Comparison of ENCODE assay signal across 15 mouse cellular contexts in the genomic region with DNA sequence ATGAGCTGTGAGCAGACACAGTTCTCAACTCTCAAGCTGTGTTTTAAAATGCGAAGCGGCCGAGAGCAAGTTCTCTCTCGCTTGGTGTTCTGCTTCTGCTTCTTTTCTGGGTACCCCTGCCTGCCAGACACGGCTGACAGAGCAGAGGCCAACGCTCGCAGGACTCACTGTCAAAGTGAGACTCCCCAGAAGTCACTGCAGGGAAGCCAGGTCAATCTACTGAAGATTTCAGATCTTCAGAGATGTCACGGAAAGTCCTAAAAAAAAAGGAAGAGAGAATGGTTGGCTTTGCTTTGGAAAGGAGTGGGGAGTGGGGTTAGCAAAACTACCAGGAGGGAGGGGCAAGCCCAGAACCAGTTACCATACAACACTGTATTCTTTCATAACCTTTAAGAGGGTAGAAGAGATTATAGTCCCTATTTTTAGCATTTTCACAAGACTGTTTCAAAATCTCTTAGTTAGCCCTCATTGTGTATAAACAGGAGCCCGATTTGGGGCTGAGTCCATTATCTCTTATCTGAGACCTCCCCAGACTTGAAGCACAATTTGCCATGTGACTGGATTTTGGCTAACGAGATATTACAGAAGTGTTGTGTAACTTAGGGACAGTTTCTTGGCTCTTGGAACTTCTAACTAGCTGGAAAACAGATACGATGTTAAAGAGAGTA. TPM values are rescaled to one million over a fixed set of nuclear protein-coding genes. Genes with fewer than 3 reads are reported as not detected.
DNase-seq lines count a peak whose midpoint lies in the region; ATAC-seq lines count a peak whose summit lies in the region.
"Had no signal": no experiment of that assay in that cellular context is flagged by ENCODE, and none has a peak within 500 bp of the region (broad histone marks: within the 10 kb centered on the region; RNA-seq: fewer than 3 reads in every experiment).

No protein-coding gene starts in this region.

- ATAC-seq in lung, embryonic 16.5 days (ENCODE audit: low read depth): peak; percentile 80
- ATAC-seq in heart, embryonic 16.5 days (replicated peaks; ENCODE audit: extremely low read depth, insufficient read depth, low FRiP score): peak; percentile 73
- ATAC-seq: forebrain, embryonic 15.5 days; intestine, embryonic 16.5 days had no signal

- H3K36me3 ChIP-seq in lung, embryonic 16.5 days (ENCODE audit: control insufficient read depth, insufficient read depth, low read length): peaks cover 10% of the 10 kb centered on the region
- H3K36me3 ChIP-seq in heart, embryonic 16.5 days (ENCODE audit: control insufficient read depth, insufficient read depth): peaks cover 22% of the 10 kb centered on the region

- H3K4me1 ChIP-seq in lung, embryonic 16.5 days (replicated peaks; ENCODE audit: control insufficient read depth, insufficient read depth, low read length): peaks cover 10% of the 10 kb centered on the region
- peaks cover 40% of the 10 kb centered on the region for H3K4me1 ChIP-seq in heart, embryonic 16.5 days (ENCODE audit: control insufficient read depth, insufficient read depth, low read length)
- H3K4me1 ChIP-seq: forebrain, embryonic 15.5 days; hindbrain, embryonic 15.5 days; kidney, embryonic 15.5 days; liver, embryonic 15.5 days had no signal

- H3K27me3 ChIP-seq in lung, embryonic 16.5 days (ENCODE audit: control insufficient read depth, insufficient read depth, low read depth, low read length): no peaks in the 10 kb centered on the region
- no peaks in the 10 kb centered on the region for H3K27me3 ChIP-seq in heart, embryonic 16.5 days (ENCODE audit: control insufficient read depth, insufficient read depth, low read length)
- H3K27me3 ChIP-seq: forebrain, embryonic 15.5 days; hindbrain, embryonic 15.5 days; kidney, embryonic 15.5 days; liver, embryonic 15.5 days; megakaryocyte, embryonic 14.5 days had no signal

- H3K4me2 ChIP-seq in lung, embryonic 16.5 days (ENCODE audit: low read depth, low read length): no peak overlapping the region
- peak overlapping the region; percentile 14; the same call in 1 of the 2 replicates for H3K4me2 ChIP-seq in heart, embryonic 16.5 days (ENCODE audit: low read depth, low read length)
- H3K4me2 ChIP-seq: forebrain, embryonic 15.5 days; hindbrain, embryonic 15.5 days; kidney, embryonic 15.5 days; liver, embryonic 15.5 days had no signal

- 59% methylated on average over 11 of the region's 11 CpGs for WGBS in lung, embryonic 16.5 days
- 35% methylated on average over 11 of the region's 11 CpGs for WGBS in heart, embryonic 16.5 days

- H3K9ac ChIP-seq in lung, embryonic 16.5 days (ENCODE audit: low read length): no peak overlapping the region
- H3K9ac ChIP-seq in heart, embryonic 16.5 days (ENCODE audit: low read length): peak overlapping the region; percentile 37
- H3K9ac ChIP-seq: forebrain, embryonic 15.5 days; hindbrain, embryonic 15.5 days; kidney, embryonic 15.5 days; liver, embryonic 15.5 days had no signal

- DNase-seq in lung, postnatal 4 days: no peak
- peak; percentile 56 for DNase-seq in heart, adult 8-10 months (ENCODE audit: low spot score)
- peak; percentile 39 for DNase-seq in lung, postnatal 36 days
- no peak for DNase-seq in embryo, embryonic 10 days (ENCODE audit: low spot score)
- DNase-seq in cerebellum, postnatal 4 days (ENCODE audit: low spot score in 2 of 2): no peak
- no peak for DNase-seq in cerebellum, adult 11-12 months
- DNase-seq: right cerebral cortex, adult 18-20 months had no signal

- H3K4me3 ChIP-seq in lung, embryonic 16.5 days (ENCODE audit: low read length): no peak overlapping the region
- no peak overlapping the region for H3K4me3 ChIP-seq in heart, embryonic 16.5 days (ENCODE audit: low read length)
- H3K4me3 ChIP-seq: forebrain, embryonic 15.5 days; hindbrain, embryonic 15.5 days; kidney, embryonic 15.5 days; liver, embryonic 15.5 days; megakaryocyte, embryonic 14.5 days had no signal

- H3K27ac ChIP-seq in lung, embryonic 16.5 days (ENCODE audit: low read length): peak overlapping the region; percentile 58
- H3K27ac ChIP-seq in heart, embryonic 16.5 days (ENCODE audit: low read length): peak overlapping the region; percentile 78
- H3K27ac ChIP-seq: forebrain, embryonic 15.5 days; hindbrain, embryonic 15.5 days; kidney, embryonic 15.5 days; liver, embryonic 15.5 days had no signal

- H3K9me3 ChIP-seq in lung, embryonic 16.5 days (ENCODE audit: control insufficient read depth, low read length): no peaks in the 10 kb centered on the region
- no peaks in the 10 kb centered on the region for H3K9me3 ChIP-seq in heart, embryonic 16.5 days (replicated peaks; ENCODE audit: control insufficient read depth, low read length)
- H3K9me3 ChIP-seq: forebrain, embryonic 15.5 days; hindbrain, embryonic 15.5 days; kidney, embryonic 15.5 days; liver, embryonic 15.5 days; megakaryocyte, embryonic 14.5 days had no signal

RNA-seq across cellular contexts. Expression of a gene that starts 15.2 kb away (rescaled TPM):
- 19.9 and 21.7 TPM in 2 replicates for polyA plus RNA-seq in lung, embryonic 16.5 days (2015; fragmentation: Nextera tagmentation; extraction: Ambion mirVana)
- 10 to 100 TPM; 18.1 to 47.5 (median 30.1) TPM for total RNA-seq in heart, adult 8-10 months (2022)
- polyA plus RNA-seq in heart, embryonic 16.5 days (2015; fragmentation: Nextera tagmentation; extraction: Ambion mirVana): 27.1 and 27.6 TPM in 2 replicates

Comparison
In these comparisons a context has a peak if more than half of its experiments do, and no peak if none do; other contexts are left out.
1. DNase-seq: peak in heart, adult 8-10 months (single experiment) and lung, postnatal 36 days (single experiment); none in lung, postnatal 4 days (0 of 2), embryo, embryonic 10 days (single experiment), cerebellum, postnatal 4 days (0 of 2) and cerebellum, adult 11-12 months (single experiment).